Mouse (Mus musculus) spleen, postnatal 36 days (tissue): Measurements from ENCODE around the gene Rictor.

Source experiments
- DNase-seq, 2 experiments: peaks; one replicate each; pipeline ENCODE4 v3.0.0; 2022; ENCODE audit warnings: low spot score in 2 of 2, mixed read lengths in 1 of 2

Rictor gene

GRCm38 (mm10) chr15:6707936-6708525, at the start of gene Rictor:
Gene Rictor (plus strand): TSS chr15:6708379.
- peak; percentile 76 to 82 for DNase-seq

GRCm38 (mm10) chr15:6661951-6662350, 46.2 kb upstream of the Rictor start:
- no peak for DNase-seq

- no peak for DNase-seq
Observed at GRCm38 (mm10) chr15:6663991-6664390, 44.2 kb upstream of the Rictor start.

DNA sequence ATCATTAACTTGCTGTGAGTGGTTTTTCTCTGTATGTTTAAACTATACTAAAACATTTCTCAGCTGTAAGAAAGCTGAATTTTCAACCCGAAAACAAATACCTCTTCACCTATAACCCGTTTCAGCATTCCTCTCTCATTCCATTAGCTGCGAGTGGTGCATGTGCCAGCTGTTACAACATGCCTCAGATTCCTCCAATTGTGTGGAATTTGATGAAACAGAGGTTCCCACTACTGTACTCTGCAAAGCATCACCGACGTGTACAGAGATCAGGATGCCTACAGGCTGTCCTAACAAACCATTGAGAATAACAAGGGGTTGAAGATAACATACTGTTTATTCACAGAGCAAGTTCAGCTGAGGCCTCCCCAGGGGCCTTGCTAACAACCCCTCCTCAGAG, 42.1 kb upstream of the Rictor start:
- DNase-seq, result no peak

- DNase-seq, result no peak
Observed at GRCm38 (mm10) chr15:6668793-6669437, 39.3 kb upstream of the Rictor start.

DNA sequence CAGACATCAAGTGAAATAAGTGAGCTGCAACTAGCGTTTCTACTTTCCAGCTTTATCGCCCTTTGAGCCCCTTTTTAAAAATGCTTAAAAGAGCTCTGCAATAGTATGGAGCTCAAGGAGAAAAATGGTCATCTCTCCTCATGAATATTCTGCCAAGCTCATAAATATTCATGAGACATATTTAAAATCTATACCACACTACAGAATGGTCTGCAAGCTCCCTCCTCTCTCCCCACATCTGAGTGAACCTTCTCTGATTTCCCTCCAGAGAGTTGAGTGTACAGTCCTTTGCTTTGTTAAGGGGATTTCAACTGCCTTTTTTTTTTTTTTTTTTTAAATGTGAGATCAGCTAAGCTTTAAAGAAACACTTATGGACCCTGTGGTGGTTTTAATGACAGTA, 29.7 kb upstream of the Rictor start:
- DNase-seq, result no peak

DNA sequence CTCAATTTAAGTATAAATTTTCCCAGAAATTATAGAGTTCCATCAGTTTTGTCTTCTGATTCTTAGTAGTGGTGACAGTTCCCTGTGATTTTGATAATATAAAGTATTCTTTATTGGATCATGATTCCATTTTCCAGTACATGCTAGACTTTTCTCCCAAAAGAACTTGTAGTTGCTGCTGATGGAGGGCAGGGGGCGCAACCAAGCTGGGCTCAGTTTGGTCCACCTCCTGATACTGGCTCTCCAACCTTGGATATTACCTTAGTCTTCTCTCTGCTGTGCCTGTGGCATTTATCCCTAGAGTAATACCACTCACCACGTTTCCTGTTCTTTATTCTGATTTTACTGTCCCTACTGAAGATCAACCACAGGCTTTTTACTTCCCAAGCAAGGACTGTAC, 6.0 kb upstream of the Rictor start:
- no peak for DNase-seq

GRCm38 (mm10) chr15:6705351-6705901, 2.8 kb upstream of the Rictor start:
- DNase-seq, result peak; percentile 62 to 67

GRCm38 (mm10) chr15:6707551-6707935, 636 bp upstream of the Rictor start:
- peak; percentile 69 to 72 for DNase-seq

GRCm38 (mm10) chr15:6708526-6709441, 605 bp downstream of the Rictor start:
- DNase-seq, result peak; percentile 34 to 36

- DNase-seq, result no peak
Observed at GRCm38 (mm10) chr15:6709618-6710017, 1.4 kb downstream of the Rictor start.

- no peak for DNase-seq
Observed at GRCm38 (mm10) chr15:6710341-6710740, 2.2 kb downstream of the Rictor start.

DNA sequence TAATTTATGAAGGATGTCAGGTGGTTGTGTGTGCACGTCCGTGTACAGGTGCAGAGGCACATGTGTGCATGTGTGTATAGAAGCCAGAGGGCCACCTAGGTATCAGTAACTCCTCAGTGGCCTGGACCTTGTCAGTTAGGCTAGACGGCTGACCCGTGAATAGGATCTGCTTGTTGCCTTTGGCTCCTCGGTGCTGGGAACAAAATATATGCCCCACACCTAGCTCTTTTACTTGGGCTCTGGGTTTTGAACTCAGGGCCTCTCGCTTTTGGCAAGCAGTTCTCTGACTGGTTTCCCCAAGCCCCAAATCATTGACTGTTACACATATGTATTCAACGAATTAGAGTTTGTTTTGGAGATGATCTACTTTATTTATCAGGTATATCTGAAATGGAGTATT, 3.0 kb downstream of the Rictor start:
- DNase-seq, result no peak

- DNase-seq, result no peak
Observed at GRCm38 (mm10) chr15:6714819-6715218, 6.6 kb downstream of the Rictor start.

- DNase-seq, result no peak
Observed at GRCm38 (mm10) chr15:6715237-6715636, 7.1 kb downstream of the Rictor start.

GRCm38 (mm10) chr15:6721385-6721784, 13.2 kb downstream of the Rictor start:
- no peak for DNase-seq

DNA sequence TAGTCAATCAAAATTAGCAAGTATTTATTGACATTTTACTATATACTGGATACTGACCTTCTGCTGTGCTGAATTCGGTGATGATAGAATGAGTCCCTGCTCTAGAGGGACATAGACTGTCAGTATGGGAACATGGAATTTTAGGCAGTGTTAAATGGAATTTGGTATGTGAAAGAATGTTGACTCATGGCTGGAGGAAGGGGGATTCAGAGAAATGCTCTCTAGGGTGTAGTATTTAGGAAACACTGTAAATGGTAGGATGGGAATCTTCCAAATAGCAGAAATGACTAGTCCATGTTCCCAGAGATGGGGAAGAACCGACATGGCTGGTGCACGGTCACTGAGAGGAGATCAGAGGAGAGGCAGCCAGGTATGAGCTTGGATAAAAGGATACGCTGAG, 13.6 kb downstream of the Rictor start:
- DNase-seq, result no peak

DNA sequence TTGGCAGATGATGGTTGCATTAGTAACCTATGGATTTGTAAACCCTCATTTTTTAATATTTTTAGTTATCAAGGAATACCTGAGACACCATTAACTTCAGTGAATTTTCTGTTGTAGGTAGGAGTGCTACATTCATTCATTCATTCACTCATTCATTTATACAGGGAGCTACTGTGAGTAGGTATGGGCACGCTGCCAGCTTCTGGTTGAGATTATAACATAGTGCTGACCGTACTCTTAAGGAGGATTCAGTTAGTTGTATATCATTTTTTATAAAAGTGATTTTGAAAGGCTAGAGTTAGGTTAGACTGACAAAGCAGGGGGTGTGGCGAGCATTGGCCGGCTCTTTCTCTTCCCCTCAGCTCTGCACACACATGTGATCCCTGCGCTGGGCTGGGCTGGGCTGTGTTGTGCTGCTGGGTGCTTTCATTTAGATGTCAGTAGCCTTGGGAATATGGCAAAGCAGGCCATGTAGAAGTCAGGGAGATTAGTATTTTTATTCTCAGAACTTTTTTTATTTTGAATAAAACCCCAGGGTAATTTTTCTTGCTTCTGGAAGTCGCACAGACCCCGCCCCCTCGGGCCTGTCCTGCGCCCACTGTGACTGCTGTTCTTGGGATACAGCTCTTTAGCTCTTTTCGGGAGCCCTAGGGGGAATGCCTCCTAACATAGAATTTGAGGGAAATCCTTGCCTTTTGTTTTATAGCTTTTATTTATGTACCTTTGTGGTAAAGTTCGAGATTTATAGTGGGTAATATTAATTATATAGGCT, 14.4 kb downstream of the Rictor start:
- DNase-seq, result no peak

- no peak for DNase-seq
Observed at GRCm38 (mm10) chr15:6723338-6723737, 15.2 kb downstream of the Rictor start.

DNA sequence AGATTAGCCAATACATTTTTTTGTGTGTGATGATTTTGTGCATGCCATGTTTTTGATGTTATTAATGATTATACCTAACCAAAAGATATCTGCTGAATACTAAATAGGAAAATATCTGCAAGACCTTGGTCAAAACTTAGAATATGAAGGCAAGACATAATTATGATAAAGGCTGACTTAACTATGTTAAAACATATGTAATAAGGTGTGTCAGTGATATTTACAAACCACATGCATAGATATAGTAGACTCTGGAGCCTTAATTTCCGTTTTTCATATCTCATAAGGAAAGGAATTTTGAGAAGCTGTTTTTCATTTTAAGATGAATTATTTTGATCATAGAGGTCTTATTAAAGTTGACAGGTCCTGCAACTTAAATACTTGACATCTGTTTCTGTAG, 16.3 kb downstream of the Rictor start:
- no peak for DNase-seq

DNA sequence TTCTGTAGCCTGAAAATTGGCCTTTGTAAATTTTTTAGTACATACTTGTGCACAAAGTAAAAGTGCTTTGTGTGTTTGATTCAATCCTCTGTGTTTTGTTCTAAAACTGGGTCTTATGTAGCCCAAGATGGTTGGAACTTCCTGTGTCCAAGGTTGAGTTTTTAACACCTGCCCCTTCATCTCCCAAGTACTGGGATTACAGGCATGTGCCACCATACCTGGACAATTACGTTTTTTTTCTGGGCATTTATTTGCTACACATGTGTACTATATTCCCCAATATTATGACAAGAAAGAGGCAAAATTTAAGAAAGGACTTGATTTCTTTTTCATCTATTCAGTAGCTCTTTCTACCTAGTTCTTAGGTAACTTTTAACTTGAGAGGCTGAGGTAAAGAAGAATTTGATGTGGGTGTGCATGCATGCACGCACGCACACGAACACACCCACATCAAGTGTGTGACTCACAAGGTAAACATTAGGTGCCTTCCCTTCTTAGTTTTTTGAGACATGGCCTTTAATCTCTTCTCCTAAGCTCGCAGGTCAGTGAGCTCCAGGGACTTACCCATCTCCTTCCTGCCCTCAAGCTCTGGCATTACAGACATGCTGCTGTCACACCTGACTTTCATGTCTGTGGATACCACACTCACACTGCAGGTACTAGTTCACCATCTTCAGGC, 18.1 kb downstream of the Rictor start:
- DNase-seq, result no peak
